Comparison of ENCODE assay signal across 13 mouse cellular contexts in genomic region chr13:48919756-48920415, GRCm38 (mm10).
"Had no signal": no experiment of that assay in that cellular context is flagged by ENCODE, and none has a peak within 500 bp of the region (broad histone marks: within the 10 kb centered on the region; RNA-seq: fewer than 3 reads in every experiment).

No protein-coding gene starts in this region.

- DNase-seq: kidney, adult 18-20 months; kidney, postnatal 14 days; lung, adult 18-20 months; right cerebral cortex, adult 18-20 months; right cerebral cortex, postnatal 4 days; spleen, adult 18-20 months; thymus, postnatal 4 days had no signal

- H3K27ac ChIP-seq: hindbrain, embryonic 15.5 days; kidney, embryonic 15.5 days; left cerebral cortex, adult 2 months; limb, embryonic 15.5 days; liver, embryonic 14.5 days; midbrain, embryonic 12.5 days had no signal

- H3K4me3 ChIP-seq: hindbrain, embryonic 15.5 days; kidney, embryonic 15.5 days; left cerebral cortex, adult 2 months; limb, embryonic 15.5 days; midbrain, embryonic 12.5 days had no signal
